Mouse (Mus musculus) CD4-positive naive resting alpha-beta T cell, adult 76 days (primary cell): ENCODE data around the gene Zfp839. TPM values are rescaled to one million over a fixed set of nuclear protein-coding genes. Genes with fewer than 3 reads are reported as not detected.

Experiments
- total RNA-seq: library from RNA; stranded (reverse); gene quantifications from one replicate; pipeline ENCODE4 v1.2.4, GENCODE M21; 2023

The Zfp839 gene
- 3.6 TPM for total RNA-seq

DNA sequence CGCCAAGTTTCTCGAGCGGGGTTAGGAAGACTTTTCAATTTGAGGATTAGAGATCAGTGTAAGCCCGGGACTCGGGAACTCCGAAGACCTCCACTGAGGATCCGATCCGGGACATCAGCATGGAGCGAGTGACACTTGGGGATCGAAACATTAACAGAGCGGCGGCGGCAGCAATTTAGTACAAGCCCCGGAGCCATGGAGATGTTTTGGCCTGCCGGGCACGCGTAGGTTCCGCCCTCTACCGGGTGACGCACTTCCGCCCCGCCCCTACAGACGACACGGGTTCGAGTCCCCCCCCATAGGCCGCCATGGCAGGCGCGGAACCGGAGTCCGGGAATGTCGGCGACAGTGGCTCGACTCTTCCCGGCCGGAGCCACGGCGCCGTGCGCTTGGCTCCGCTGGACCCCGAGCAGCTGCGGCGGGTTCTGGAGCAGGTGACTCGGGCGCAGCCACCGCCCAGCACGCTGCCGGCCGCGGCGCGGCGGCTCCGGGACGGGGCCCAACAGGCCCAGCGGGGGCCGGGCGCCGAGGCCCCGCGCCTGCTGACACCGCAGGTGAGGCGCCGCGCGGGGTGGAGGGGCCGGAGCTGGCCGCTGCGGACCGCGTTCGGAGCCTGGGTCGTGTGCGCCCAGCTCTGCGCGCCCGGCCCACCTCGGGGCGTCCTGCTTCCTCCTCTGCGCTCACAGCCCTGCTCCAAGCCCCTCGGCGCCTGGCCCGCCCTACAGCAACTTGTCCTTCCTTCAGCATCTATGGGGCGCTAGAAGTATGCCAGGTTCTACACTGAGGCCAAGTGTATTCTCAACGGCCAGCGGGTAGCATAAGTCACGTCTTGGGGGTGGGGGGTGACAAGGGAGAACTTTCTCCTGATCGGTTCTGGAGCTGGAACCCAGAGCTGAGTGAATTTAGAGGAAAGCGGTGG lies at the start of gene Zfp839:
Gene Zfp839, plus strand, starts transcription at position 244 of the 919 bp plus-strand sequence.

GRCm38 (mm10) chr12:110840348-110841198 lies 9.5 kb upstream of the Zfp839 start, which contains the start of gene Mok:
Gene Mok (minus strand): TSS chr12:110840939.

GRCm38 (mm10) chr12:110889036-110890020 lies 39.3 kb downstream of the Zfp839 start, which contains the start of the genes Cinp and Tecpr2:
Gene Cinp (minus strand): TSS chr12:110889145.
Gene Tecpr2 (plus strand): TSS chr12:110889264.

Other genes starting within 250 kb of the Zfp839 start
- 168 TPM for gene Dync1h1, start 248.8 kb upstream of the Zfp839 start, total RNA-seq
- not detected for gene 1700001K19Rik, start 167.6 kb upstream of the Zfp839 start, total RNA-seq
- 405 TPM for gene Hsp90aa1, start 147.5 kb upstream of the Zfp839 start, total RNA-seq
- gene Wdr20, start 112.3 kb upstream of the Zfp839 start, total RNA-seq: 74.2 TPM
- not detected for gene Mok, start 9.3 kb upstream of the Zfp839 start, total RNA-seq
- gene Cinp, start 38.9 kb downstream of the Zfp839 start, total RNA-seq: 33.4 TPM
- 6.4 TPM for gene Tecpr2, start 39.0 kb downstream of the Zfp839 start, total RNA-seq
- 4.1 TPM for gene Ankrd9, start 128.8 kb downstream of the Zfp839 start, total RNA-seq
- 50.0 TPM for gene Rcor1, start 189.1 kb downstream of the Zfp839 start, total RNA-seq